Mouse (Mus musculus): ENCODE results near the gene Pde6h.

The Pde6h gene

GRCm38 (mm10) chr6:136913384-136914126, 10.1 kb upstream of the Pde6h start:
- DNase-seq: no peak

DNA sequence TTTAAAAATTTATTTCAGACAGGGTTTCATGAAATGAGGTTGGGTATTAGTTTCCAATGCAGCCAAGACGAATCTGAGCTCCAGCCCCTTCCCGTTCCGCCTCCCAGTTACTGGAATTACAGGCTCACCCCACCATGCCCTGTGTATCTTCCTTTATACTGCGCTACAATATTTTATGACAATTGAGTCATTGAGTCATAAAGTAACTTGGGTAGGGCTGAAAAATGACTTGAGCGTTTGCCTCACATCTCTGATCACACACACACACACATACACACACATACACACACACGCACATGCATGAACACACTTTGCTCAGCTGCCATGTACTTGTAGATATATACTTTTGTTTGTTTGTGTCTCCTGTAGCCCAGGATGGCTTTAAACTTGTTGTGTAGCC, 9.4 kb upstream of the Pde6h start:
- no peak for DNase-seq

- no peak for DNase-seq
These were observed 7.8 kb upstream of the Pde6h start for GRCm38 (mm10) chr6:136915721-136916395.

- DNase-seq: no peak
These were observed 5.7 kb upstream of the Pde6h start for GRCm38 (mm10) chr6:136917885-136918284.

- peak; percentile 53 to 72 for DNase-seq
These were observed 3.0 kb upstream of the Pde6h start for GRCm38 (mm10) chr6:136920320-136921257.

- DNase-seq: no peak
These were observed 2.0 kb upstream of the Pde6h start for GRCm38 (mm10) chr6:136921601-136922000.

DNA sequence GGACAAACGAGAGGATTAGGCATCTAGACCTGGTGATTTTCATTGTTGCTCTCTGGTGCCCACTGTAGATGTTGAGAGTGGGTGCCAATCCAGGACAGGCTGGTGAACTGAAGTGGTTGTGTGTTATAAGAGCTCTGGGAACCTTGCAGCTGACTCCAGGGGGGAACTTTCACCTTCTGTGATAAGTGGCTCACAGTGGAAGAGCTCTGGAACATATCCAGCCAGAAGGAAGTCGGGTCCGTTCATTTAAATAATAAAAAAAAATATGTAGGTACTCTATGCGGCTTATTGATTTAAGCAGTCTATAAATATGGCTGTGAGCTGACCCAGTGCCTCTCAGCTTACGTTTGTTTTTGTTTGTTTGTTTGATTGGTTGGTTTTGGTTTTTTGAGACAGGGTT, 1.6 kb upstream of the Pde6h start, which contains the start of gene Erp27:
Erp27 (minus strand) TSS at position 101 of the 400 bp plus-strand sequence.
- DNase-seq: no peak

DNA sequence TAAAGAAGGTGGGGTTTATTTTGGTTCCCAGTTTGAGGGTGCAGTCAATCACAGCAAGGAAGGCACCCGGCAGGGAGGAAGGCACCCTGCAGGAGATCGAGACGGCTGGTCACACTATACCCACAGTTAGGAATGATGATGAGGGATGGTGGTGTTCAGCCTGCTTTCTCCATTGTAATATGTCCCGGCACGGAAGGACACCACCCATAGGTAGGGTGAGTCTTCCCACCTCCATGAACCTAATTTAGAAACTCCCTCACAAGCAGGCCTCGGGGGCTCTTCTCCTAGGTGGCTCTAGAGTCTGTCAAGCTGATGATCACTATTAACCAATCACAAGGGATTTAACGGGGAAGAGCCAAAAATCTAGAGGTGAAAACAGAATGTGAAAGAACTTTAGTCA, 761 bp upstream of the Pde6h start:
- no peak for DNase-seq

DNA sequence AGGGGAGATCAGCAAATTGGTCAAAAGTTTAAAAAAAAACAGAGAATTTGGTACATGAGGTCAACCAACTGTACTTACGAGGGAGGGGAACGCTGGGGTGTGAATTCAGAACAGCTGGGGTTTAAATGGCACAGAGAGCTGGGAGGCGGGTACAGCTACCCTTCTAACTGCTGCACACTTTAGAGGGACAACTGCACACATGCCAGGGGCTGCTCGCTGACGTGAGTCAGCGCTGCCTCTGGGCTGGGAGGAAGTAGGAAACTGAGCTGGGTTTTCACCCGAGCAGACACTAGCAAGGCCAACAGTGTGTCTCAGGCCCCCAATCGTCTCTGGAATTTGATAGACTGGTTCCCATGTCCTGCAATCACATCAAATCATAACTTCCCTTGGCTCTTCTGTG, 1.4 kb downstream of the Pde6h start:
- DNase-seq: no peak

- no peak for DNase-seq
These were observed 4.0 kb downstream of the Pde6h start for GRCm38 (mm10) chr6:136927626-136928025.

GRCm38 (mm10) chr6:136930677-136931076, 7.0 kb downstream of the Pde6h start:
- no peak for DNase-seq

DNA sequence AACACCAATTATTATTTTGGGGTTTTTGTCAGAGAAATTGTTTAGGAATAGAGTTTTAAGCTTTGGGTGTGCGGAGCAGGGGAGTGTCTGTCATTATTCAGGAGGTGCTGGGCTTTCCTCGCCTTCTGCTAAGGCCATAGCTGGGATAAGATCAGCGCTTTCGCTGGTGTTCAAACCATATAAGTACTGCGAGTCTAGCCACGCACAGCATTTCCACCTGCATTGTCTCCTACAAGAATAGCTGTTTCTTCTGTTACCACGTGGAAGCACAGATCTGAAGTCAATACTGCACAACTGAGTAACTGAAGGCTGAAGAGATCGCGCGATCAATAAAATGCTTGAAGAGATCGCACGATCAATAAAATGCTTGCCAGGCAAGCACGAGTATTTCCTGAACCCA, 7.6 kb downstream of the Pde6h start:
- no peak for DNase-seq

DNA sequence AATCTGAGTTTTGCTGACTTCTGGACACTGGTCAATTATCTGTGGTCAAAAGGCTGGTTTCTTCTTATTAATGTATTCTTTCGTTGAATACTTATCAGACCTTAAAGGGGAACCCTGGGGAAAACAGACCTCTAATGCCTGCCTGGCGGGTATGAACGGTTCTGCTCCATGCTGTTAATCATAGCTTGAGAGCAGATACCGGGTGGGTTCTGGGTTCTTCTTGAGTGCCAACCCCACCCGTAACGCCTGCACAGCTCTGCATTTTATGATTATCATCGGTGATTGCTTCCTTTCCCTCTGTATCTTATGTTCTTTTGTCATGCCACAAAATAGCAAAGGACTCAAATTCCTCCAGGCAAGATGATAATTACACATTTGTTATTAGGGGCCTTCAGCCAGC, 10.4 kb downstream of the Pde6h start:
- no peak for DNase-seq

GRCm38 (mm10) chr6:136935233-136935632, 11.6 kb downstream of the Pde6h start:
- DNase-seq: no peak

DNA sequence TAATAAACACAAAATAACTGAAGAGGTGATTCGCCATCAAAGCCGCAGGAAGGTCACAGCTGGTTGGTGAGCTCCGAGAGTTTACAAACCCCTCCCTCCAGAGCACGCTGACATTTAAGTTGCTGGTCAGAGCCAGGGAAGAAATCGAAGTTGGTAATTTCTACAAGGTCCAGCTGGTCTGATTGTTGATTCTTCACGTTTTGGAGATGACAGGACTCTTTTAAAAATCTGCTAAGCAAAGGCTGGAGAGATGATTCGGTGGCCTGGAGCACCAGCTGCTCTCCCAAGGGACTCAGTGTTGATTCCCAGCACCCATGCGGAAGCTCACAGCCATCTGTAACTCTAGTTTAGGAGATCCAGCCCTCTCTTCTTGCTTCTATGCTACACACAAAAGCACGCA, 12.7 kb downstream of the Pde6h start:
- DNase-seq: no peak

- no peak for DNase-seq
These were observed 13.5 kb downstream of the Pde6h start for GRCm38 (mm10) chr6:136937117-136937516.

DNA sequence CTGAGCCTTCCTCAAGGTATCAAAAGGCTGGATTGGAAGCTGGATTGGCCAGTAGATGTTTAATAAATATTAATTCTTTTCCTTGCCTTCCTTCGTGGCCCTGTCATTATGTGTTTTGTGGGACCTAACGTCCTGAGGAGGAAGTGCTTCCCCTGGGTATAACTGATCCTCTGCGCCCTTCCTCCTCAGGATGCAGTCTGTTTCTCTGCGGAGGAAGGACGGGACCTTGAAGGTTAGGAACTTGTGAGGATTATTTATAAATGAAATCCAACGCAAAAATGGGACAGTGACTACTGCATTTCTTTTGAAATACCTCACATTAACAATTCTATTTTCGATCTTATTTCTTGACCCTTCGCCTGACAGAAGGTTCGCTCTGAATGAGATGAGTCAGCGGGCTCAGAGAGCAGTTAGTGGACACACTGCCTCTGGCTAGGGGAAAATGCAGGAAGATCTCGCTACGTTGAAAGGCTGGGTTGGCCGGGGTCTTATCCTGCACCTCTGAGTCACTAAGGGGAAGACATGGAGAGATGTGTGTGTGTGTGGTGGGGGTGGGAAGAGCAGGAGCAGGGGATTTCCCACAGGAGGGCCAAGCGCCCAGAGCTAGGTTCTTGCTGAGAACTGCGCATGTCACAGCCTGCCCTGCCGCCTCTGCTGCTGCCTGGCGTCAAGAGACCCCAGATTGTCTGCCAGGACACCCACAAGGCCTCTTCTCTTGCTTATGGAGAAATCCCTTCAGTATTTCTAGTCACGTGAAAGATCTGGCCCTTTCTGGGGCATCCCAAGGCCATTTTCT, 14.9 kb downstream of the Pde6h start:
- DNase-seq: no peak

DNA sequence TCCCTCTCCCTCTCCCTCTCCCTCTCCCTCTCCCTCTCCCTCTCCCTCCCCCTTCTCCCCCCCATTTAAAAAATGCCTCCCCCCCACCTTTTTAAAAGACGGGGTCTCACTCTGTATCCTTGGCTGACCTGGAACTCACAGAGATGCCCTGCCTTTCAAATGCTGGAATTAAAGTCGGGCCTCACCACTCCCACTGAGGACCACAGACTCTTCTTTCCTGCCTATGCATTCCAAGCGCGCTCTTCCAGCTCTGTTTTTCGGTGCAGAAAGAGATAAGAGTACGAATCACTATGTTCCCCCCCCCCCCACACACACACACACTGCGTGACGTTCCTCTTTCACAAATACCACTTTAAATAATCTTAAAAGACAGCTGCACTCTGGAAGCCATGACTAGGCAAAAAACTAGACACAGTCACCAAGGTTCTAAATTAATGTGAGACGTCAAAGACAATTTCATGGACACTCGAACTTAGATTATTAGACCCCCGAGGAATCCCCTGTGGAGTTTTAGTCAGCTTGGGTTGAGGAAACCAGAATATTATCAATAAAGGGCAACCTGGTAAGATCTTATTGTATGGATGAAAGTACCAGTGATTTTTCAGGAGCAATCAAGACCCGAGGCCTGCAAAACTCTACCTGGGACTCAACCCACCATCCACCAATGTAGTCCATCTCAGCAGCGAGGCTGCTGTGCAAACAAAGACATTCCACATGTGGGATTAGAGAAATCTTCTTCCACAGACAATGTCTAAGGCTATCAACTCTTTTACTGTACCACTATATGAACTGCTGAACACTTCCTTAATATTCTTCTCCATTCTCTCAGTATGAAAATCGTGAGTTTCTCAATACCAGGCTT, 15.9 kb downstream of the Pde6h start:
- no peak for DNase-seq

- DNase-seq: no peak
These were observed 16.7 kb downstream of the Pde6h start for GRCm38 (mm10) chr6:136940188-136940960.

Measured in cerebellum, adult 18-20 months (tissue).